Mouse (Mus musculus) embryonic facial prominence, embryonic 14.5 days (tissue): ENCODE measurements around the gene Dop1b. TPM values are rescaled to one million over a fixed set of nuclear protein-coding genes. Genes with fewer than 3 reads are reported as not detected.

ENCODE experiments used
- ATAC-seq: fragments of 200-750 bp; cut with Nextera tagmentation; 2 replicates; pipeline ENCODE4 v1.8.0; 2017; ENCODE audit warnings: low read depth, moderate number of reproducible peaks, moderate TSS enrichment
- DNase-seq: peaks from one replicate; pipeline ENCODE4 v3.0.0-alpha.2; 2015; ENCODE audit warnings: low spot score
- H3K27ac ChIP-seq: fragments of 300-500 bp; sonication (generic); replicated peaks from 2 replicates; pipeline ENCODE4 v1.5.1; 2014; ENCODE audit warnings: low read depth, mild to moderate bottlenecking, low read length, moderate library complexity
- H3K27me3 ChIP-seq: fragments of 300-500 bp; sonication (generic); replicated peaks from 2 replicates; pipeline ENCODE4 v1.6.1; 2014; ENCODE audit warnings: low read length; ENCODE audit not compliant: control insufficient read depth, insufficient read depth
- H3K36me3 ChIP-seq: fragments of 300-500 bp; sonication (generic); 2 replicates; pipeline ENCODE4 v1.6.1; 2014; ENCODE audit warnings: low read length, mixed read lengths; ENCODE audit not compliant: control insufficient read depth, insufficient read depth
- H3K4me1 ChIP-seq: fragments of 300-500 bp; sonication (generic); 2 replicates; pipeline ENCODE4 v1.6.1; 2014; ENCODE audit warnings: antibody characterized with exemption, low read length; ENCODE audit not compliant: control insufficient read depth, insufficient read depth
- H3K4me2 ChIP-seq: fragments of 300-500 bp; sonication (generic); 2 replicates; pipeline ENCODE4 v1.6.1; 2014; ENCODE audit warnings: low read depth, mild to moderate bottlenecking, low read length, moderate library complexity, mixed read lengths
- H3K4me3 ChIP-seq: fragments of 300-500 bp; sonication (generic); 2 replicates; pipeline ENCODE4 v1.5.1; 2014; ENCODE audit warnings: low read depth, mild to moderate bottlenecking, low read length
- H3K9ac ChIP-seq: fragments of 300-500 bp; sonication (generic); 2 replicates; pipeline ENCODE4 v1.6.1; 2014; ENCODE audit warnings: low read depth, mild to moderate bottlenecking, low read length, moderate library complexity, mixed read lengths
- H3K9me3 ChIP-seq: fragments of 300-500 bp; sonication (generic); 2 replicates; pipeline ENCODE4 v1.6.1; 2016; ENCODE audit warnings: low read length; ENCODE audit not compliant: control insufficient read depth
- WGBS: fragments of 180-500 bp; shearing (Covaris S2); extraction: QIAGEN DNeasy Blood & Tissue Kit; methylation state at CpG from one replicate; pipeline ENCODE4 v1.1.7; 2014; 5-methylcytosine and 5-hydroxymethylcytosine counted together
- polyA plus RNA-seq: library from polyadenylated mRNA; unstranded; fragments of >200 nt; fragmentation: Nextera tagmentation; extraction: Ambion mirVana; gene quantifications from 2 replicates; pipeline ENCODE4 v1.2.1, GENCODE M21; 2014

Gene Dop1b
- polyA plus RNA-seq, 1 experiment from 2014 or later, result 14.0 TPM

GRCm38 (mm10) chr16:93739251-93739650 is 27.5 kb downstream of the Dop1b start:
- no peak overlapping the region for H3K4me3 ChIP-seq
- 86% methylated on average over 11 of the region's 11 CpGs for WGBS
- ATAC-seq, result no peak

GRCm38 (mm10) chr16:93742903-93743302 is 31.2 kb downstream of the Dop1b start:
- Histone ChIP-seq H3K36me3 (0 out of 2 replicates have a peak, but pooled peaks cover 15% of the 10 kb centered on the region), H3K4me3 (no peak overlapping the region), H3K4me1 (no peaks in the 10 kb centered on the region), H3K27me3 (no peaks in the 10 kb centered on the region), H3K27ac (no peak overlapping the region), H3K9me3 (no peaks in the 10 kb centered on the region), H3K9ac (no peak overlapping the region), H3K4me2 (no peak overlapping the region)
- DNase-seq (no peak), ATAC-seq (no peak)
- whole genome bisulfite sequencing, result 71% methylated on average over 1 of the region's 1 CpGs

More at GRCm38 (mm10) chr16:93739251-93739650, 27.5 kb downstream of the Dop1b start:
- DNase-seq, result no peak
- peaks cover 15% of the 10 kb centered on the region; the same call in 1 of the 2 replicates for H3K36me3 ChIP-seq
- no peak overlapping the region for H3K4me2 ChIP-seq
- H3K9me3 ChIP-seq, result no peaks in the 10 kb centered on the region
- no peak overlapping the region for H3K27ac ChIP-seq
- no peaks in the 10 kb centered on the region for H3K27me3 ChIP-seq
- H3K4me1 ChIP-seq, result no peaks in the 10 kb centered on the region
- H3K9ac ChIP-seq, result no peak overlapping the region

- Histone ChIP-seq H3K4me1 (no peaks in the 10 kb centered on the region), H3K9ac (no peak overlapping the region), H3K4me2 (no peak overlapping the region), H3K36me3 (0 out of 2 replicates have a peak, but pooled peaks cover 15% of the 10 kb centered on the region), H3K9me3 (no peaks in the 10 kb centered on the region), H3K4me3 (no peak overlapping the region), H3K27me3 (no peaks in the 10 kb centered on the region), H3K27ac (no peak overlapping the region)
- 53% methylated on average over 2 of the region's 5 CpGs for WGBS
- DNase-seq (no peak), ATAC-seq (no peak)
Observed at GRCm38 (mm10) chr16:93744049-93744490, 32.4 kb downstream of the Dop1b start.

GRCm38 (mm10) chr16:93744804-93745340 is 33.2 kb downstream of the Dop1b start:
- no peak overlapping the region for H3K4me2 ChIP-seq
- no peak overlapping the region for H3K4me3 ChIP-seq
- no peaks in the 10 kb centered on the region for H3K27me3 ChIP-seq
- ATAC-seq, result no peak
- no peak overlapping the region for H3K27ac ChIP-seq
- H3K9ac ChIP-seq, result no peak overlapping the region
- 81% methylated on average over 9 of the region's 10 CpGs for WGBS
- H3K36me3 ChIP-seq, result 0 out of 2 replicates have a peak, but pooled peaks cover 9% of the 10 kb centered on the region
- no peaks in the 10 kb centered on the region for H3K4me1 ChIP-seq
- no peak for DNase-seq
- H3K9me3 ChIP-seq, result no peaks in the 10 kb centered on the region

GRCm38 (mm10) chr16:93746397-93746796 is 34.7 kb downstream of the Dop1b start:
- H3K9me3 ChIP-seq, result no peaks in the 10 kb centered on the region
- WGBS, result 70% methylated on average over 8 of the region's 8 CpGs
- no peaks in the 10 kb centered on the region for H3K27me3 ChIP-seq
- no peak overlapping the region for H3K4me3 ChIP-seq
- H3K9ac ChIP-seq, result no peak overlapping the region
- H3K27ac ChIP-seq, result no peak overlapping the region
- ATAC-seq (no peak), DNase-seq (no peak)
- H3K36me3 ChIP-seq, result 0 out of 2 replicates have a peak, but pooled peaks cover 5% of the 10 kb centered on the region
- no peak overlapping the region for H3K4me2 ChIP-seq
- no peaks in the 10 kb centered on the region for H3K4me1 ChIP-seq

- H3K9ac ChIP-seq, result no peak overlapping the region
- no peak overlapping the region for H3K4me2 ChIP-seq
- DNase-seq (no peak), ATAC-seq (no peak)
- H3K4me1 ChIP-seq, result no peaks in the 10 kb centered on the region
- no peaks in the 10 kb centered on the region for H3K9me3 ChIP-seq
- H3K36me3 ChIP-seq, result 0 out of 2 replicates have a peak, but pooled peaks cover 3% of the 10 kb centered on the region
- no peaks in the 10 kb centered on the region for H3K27me3 ChIP-seq
- H3K27ac ChIP-seq, result no peak overlapping the region
- WGBS, result 86% methylated on average over 4 of the region's 4 CpGs
- H3K4me3 ChIP-seq, result no peak overlapping the region
Observed at GRCm38 (mm10) chr16:93746957-93747356, 35.3 kb downstream of the Dop1b start.

- 57% methylated on average over 6 of the region's 6 CpGs for WGBS
- no peaks in the 10 kb centered on the region for H3K27me3 ChIP-seq
- H3K4me3 ChIP-seq, result no peak overlapping the region
- H3K36me3 ChIP-seq, result 0 out of 2 replicates have a peak, but pooled peaks cover 3% of the 10 kb centered on the region
- DNase-seq (no peak), ATAC-seq (no peak)
- no peaks in the 10 kb centered on the region for H3K9me3 ChIP-seq
- no peak overlapping the region for H3K4me2 ChIP-seq
- no peak overlapping the region for H3K27ac ChIP-seq
- H3K4me1 ChIP-seq, result no peaks in the 10 kb centered on the region
- H3K9ac ChIP-seq, result no peak overlapping the region
Observed at GRCm38 (mm10) chr16:93747421-93747820, 35.7 kb downstream of the Dop1b start.

GRCm38 (mm10) chr16:93749147-93749910 is 37.6 kb downstream of the Dop1b start:
- H3K4me1 ChIP-seq, result no peaks in the 10 kb centered on the region
- 70% methylated on average over 15 of the region's 15 CpGs for whole genome bisulfite sequencing
- peaks cover 14% of the 10 kb centered on the region; the same call in 1 of the 2 replicates for H3K36me3 ChIP-seq
- H3K9ac ChIP-seq, result no peak overlapping the region
- no peaks in the 10 kb centered on the region for H3K9me3 ChIP-seq
- no peak overlapping the region for H3K4me3 ChIP-seq
- no peaks in the 10 kb centered on the region for H3K27me3 ChIP-seq
- ATAC-seq (no peak), DNase-seq (no peak)
- H3K4me2 ChIP-seq, result no peak overlapping the region
- H3K27ac ChIP-seq, result no peak overlapping the region
